Mouse (Mus musculus) left cerebral cortex, postnatal 14 days (tissue): ENCODE measurements around the gene Lama2. TPM values are rescaled to one million over a fixed set of nuclear protein-coding genes. Genes with fewer than 3 reads are reported as not detected.
A peak's percentile ranks its signal among the peaks of the same experiment; 100 is the strongest.
"Not testable (repeated sequence)": the region's sequence is repeated elsewhere in the genome, so short reads cannot be mapped to it uniquely, and the experiment has no call there.

Experiments
- DNase-seq, 2 experiments: peaks; one replicate each; pipeline ENCODE4 v3.0.0; 2021 to 2022; ENCODE audit warnings: low spot score in 2 of 2, mixed read lengths in 1 of 2
- intact Hi-C: fragments of 180-260 bp; cut with DNase I; formaldehyde crosslinking; loops from one replicate; pipeline ENCODE4 v1.15.1; 2025
- total RNA-seq, 2 experiments: library from RNA; stranded (reverse); gene quantifications; 2 replicates each; pipeline ENCODE4 v1.2.3; 2021

The Lama2 gene
- total RNA-seq, 2 experiments from 2014 or later = 10.3 to 14.5 TPM

DNA sequence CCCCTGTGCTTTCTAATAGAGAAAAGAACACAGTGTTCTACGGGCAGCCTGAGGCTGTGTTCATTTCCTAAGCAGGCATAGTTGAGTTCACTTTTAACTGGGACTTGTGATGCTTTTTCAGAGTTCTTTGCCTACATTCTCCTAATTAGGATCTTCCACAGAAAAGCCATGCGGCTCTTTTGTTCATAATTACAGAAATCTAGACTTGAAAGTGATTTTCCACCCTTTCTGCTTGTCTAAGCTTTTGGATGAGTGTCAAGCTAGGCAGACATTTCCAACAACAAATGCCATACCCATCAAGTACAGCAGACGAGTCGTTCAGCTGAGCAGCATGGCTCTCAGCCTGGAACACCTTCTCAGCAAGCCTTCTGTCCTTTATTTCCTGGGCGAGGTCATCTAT is 515.7 kb downstream of the Lama2 start:
- DNase-seq = peak in 1 of 2 experiments; percentile 35
- intact Hi-C loops = no loop called here

DNA sequence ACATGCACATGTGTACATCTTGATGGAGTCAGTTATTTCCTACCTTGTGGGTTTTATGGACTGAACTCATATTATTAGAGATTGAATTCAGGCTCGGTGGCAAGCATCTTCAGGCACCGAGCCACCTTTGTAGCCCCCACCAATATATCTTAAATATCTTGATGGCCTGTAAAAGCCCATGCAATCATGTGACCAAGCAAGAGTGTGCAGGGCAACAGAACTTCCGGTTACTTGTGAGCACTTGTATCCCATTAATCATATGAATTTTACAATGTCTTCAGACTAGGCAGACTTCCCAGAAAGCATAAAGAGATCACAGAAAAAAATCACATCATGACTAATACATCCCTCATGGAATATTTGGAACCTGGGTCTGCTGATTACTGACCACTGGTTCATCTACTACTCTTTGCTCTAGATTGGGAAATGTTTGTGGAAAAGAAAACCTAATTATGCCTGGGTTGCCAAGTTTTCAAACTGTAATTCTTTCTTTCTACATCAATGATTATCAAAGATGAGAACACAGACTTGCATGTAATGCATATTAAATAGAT is 517.7 kb downstream of the Lama2 start:
- intact Hi-C loops = no loop called here
- no peak for DNase-seq

DNA sequence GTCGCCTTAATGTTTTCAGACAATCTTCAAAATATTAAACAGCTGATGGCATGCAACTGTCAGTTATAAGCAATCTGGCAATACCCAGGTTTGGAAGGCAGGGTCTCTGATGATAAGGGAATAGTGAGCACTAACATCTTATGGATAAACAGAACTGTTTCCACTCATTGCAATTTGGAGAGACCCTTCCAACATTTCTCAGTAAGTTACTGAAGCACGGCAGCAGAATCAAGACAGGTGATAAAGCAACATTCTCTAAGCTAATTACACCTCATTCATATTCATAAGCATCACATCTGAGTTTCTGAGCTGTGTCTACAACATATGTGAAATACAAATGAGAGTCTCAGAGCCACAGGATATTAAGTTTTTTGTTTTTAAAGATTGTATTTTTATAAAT is 542.4 kb downstream of the Lama2 start:
- no peak for DNase-seq
- intact Hi-C loops = no loop called here

DNA sequence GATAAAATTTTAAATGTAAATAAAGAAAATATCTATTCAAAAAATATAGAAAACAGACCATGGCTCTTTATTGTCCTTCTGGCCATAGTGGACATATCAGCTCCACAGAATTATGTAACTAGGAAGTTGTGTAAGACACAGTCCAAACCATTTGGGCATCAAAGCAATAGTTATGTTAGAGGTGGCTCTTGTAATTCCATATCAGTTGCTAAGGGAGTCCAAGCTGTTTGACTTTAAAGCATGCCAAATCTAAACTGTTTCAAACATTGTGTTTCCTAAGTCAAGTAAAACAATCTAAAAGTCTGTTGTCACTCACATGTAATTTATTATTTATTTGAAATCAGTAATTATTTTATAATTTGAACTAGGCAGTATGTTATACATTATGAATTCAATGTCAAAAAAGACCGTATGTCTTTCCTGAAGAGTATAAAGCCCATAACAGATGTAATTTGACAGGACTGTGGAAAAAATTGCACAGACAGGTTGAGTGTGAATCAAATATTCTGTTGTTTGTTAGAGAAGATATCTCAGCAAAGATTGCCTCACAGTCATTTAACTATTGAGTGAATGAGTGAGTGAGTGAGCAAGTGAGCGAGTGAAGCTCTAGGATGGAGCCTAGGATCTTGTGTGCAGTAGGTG is 550.6 kb downstream of the Lama2 start:
- intact Hi-C loops = no loop called here
- no peak for DNase-seq

DNA sequence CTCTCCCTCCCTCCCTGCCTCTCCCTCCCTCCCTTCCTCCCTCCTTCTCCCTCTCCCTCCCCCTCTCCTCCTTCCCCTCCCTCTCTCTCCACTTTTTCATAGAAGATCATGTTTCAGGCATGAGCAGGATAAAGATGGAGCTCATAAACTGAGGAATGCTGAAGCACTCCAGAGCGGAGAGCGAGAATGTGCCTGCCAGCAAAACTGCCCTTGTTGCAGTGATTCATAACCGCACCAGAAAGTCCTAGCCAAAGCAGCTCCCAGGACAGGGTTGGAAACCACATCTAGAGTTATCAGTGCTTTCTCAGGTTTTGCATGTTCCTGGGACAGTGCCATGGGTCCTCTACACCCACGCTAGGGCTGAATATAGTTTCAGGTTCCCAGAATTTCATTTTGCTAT is 555.9 kb downstream of the Lama2 start:
- no peak for DNase-seq
- intact Hi-C loops = no loop called here

DNA sequence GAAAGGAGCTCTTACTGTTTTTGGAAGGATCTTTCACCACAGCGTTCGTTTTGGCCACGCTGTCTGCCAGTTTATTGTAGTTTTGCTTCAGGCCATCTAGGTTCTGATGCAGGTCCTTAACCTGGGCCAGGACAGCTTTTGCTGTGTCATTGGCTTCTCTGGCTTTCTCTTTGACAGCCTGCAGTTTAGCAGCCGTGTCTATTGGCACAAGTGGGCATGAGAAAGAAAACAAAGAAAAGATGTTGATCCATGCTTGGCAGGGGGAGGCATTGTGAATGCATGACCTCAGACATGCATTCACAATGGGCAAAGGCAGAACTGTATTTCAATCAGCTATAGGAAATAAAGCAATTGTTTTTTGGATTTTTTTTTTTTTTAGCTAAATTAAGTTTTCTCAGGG is 565.1 kb downstream of the Lama2 start:
- no peak for DNase-seq
- intact Hi-C loops = no loop called here

DNA sequence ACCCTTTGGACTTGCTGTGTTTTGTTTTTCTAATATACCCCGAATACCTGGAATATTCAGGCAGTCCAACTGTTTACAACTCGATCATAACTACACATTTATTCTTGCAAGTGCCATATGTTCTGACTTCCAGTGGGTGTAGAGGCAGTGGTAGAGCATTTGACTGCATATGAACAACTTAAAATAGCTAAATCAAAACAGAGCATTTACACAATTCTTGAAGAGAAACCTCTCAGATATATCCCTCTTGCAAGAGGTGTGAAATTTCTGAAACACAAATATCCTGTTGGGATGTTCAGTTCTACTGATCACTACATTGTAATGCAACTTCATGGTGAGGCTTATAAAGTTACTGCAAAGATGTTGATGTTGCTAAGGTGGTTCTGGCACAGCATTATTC is 572.4 kb downstream of the Lama2 start:
- DNase-seq = peak; percentile 5 to 18
- intact Hi-C loops = no loop called here

- intact Hi-C loops = no loop called here
- DNase-seq = no peak
Measured at GRCm38 (mm10) chr10:27041812-27042211, 577.7 kb downstream of the Lama2 start.

GRCm38 (mm10) chr10:27022707-27023106 is 596.9 kb downstream of the Lama2 start:
- DNase-seq = no peak
- intact Hi-C loops = no loop called here

- intact Hi-C loops = no loop called here
- DNase-seq = no peak
Measured at GRCm38 (mm10) chr10:27012804-27013365, 606.7 kb downstream of the Lama2 start.

DNA sequence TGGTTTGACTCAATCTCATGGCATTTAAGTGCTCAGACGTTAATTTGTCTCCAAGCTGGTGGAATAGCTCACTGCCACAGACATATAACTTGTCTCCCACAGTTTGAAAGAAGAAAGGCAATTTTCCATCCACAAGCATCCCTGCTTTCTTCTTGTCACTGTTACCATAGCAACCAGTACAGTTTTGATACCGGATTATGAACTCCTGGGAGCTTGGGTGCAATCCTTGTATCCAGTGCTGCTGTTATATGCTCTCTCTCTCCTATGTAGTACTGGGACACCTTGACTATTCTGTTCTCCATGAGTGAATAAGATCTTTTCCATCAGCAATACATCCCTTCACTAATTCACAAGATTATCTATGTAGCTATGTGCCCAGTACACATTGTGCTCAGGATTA is 612.2 kb downstream of the Lama2 start:
- intact Hi-C loops = no loop called here
- DNase-seq = no peak

DNA sequence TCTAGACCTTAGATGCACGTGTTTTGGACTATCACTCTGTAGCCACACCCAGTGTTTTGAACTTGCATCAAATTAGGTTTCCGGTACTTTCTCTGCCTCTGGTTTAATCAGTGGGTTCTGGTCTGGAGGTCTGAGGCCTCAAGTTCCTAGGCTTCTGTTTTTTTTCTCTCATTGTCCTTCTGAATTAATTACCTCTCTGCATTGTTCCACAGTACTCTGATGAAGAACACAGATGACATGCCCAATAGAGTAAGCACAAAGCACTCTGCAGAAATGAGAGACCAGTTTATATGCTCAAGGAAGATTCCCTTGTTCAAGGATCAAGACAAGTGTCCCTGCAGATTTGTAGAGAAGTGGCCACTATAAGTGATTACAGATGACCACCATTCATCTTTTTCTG is 613.8 kb downstream of the Lama2 start:
- intact Hi-C loops = no loop called here
- DNase-seq = no peak

- no peak for DNase-seq
- intact Hi-C loops = no loop called here
Measured at GRCm38 (mm10) chr10:27001554-27002178, 617.9 kb downstream of the Lama2 start.

DNA sequence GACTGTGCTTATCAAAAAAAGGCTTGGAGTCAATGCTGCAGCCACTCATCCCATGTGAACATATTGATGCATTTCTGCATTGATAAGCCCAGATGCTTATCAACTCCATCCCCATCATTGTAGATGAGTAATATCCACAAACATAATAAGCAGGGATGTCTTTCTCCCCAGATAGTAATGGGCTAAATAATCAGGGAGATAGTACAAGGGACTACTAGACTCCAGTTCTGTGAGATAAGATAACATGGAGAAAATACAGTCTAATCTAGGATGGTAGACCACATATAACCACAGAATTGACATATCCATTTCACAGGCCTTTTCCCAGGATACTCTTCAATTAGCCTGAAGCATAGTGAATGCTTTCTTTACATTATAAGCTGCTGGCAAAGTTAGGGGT is 622.9 kb downstream of the Lama2 start:
- no peak for DNase-seq
- intact Hi-C loops = loop anchor here (5.0 kb wide), 1 partner anchor 624 kb away; no protein-coding TSS in a partner anchor

DNA sequence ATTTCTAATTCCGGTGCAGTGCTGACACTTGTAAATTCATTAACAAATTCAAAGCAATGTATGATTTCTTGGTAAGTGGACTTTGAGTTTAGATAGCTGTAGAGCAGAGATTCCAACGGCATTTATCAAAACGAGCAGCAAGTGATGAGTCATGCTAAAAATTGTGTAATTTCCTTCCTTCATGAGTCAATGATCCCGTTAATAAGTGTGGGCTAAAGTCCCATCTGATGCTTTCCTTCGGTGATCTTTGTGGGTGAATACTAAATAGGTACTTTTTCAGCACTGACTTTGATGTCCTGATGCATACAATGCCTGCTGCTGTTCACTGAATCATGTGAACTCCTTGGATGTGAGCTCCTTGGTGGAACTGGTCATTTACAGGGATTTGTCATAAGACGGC is 623.6 kb downstream of the Lama2 start:
- DNase-seq = no peak
- intact Hi-C loops = loop anchor here (2.0 to 5.0 kb wide), 3 partner anchors 75 to 624 kb away; no protein-coding TSS in a partner anchor

- intact Hi-C loops = loop anchor here (2.0 to 5.0 kb wide), 3 partner anchors 75 to 623 kb away; no protein-coding TSS in a partner anchor
- peak; percentile 74 to 81 for DNase-seq
Measured at GRCm38 (mm10) chr10:26995182-26995975, 624.2 kb downstream of the Lama2 start.

DNA sequence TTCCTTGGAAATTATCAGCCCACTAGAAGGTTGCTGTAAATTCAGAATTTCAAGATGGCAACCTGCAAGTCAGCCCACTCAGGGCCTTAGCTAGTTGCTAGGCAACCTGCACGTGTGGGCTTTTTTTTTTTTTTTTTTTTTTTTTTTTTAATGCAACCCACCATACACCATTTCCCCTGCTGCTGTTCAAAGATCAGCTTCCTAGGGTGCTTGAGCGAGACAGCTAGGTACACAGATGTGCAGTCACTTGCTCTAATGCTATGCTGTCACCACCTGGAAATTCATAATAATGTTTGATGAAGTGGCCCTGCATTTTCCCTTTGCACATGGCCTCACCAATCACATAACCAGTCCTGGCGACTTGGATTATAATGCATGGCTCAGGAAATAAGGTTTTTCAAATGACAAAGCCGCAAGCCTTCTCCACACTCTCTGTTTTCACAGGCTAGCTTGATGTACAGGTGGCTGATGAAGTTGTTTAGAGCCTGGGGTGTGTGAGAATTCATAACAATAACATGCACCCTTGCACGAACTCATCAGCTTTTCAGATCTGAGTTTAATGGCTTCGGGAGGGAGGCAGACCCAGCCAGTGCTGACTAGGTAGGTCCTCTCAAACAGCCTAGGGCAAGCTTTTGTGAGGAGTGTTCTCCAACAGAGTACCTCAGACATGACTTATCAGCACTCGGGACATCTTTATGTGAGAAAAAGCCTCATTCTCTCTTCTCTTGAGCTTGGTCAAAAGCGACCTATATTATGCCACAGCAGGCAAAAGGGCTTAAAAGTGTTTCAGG is 625.4 kb downstream of the Lama2 start:
- intact Hi-C loops = loop anchor here (2.0 kb wide), 2 partner anchors 73 to 279 kb away; no protein-coding TSS in a partner anchor

GRCm38 (mm10) chr10:26985451-26985850 is 634.1 kb downstream of the Lama2 start:
- intact Hi-C loops = no loop called here
- no peak for DNase-seq

More for the DNA sequence above, 625.4 kb downstream of the Lama2 start:
- DNase-seq = no peak

DNA sequence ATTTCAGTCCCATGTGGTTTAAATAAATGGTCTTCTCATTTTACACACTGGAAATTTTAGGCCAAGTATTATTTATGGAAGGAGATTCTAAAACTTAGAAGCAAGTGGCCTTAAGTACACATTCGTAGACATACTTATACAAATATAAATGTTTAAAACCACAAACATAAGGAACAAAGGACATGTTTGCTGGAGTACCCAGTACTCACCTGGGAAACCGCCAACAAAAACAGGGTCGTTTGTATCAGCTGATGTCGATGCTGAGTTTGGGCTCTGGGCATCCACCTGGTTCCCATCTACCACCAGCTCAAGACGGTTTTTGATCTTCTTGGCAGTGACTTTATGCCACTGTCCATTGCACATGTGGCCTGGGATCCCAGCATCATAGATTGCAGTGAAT is 635.5 kb downstream of the Lama2 start:
- DNase-seq, intact Hi-C loops: not testable (repeated sequence)
